Mouse (Mus musculus) CH12.LX (cell line): Measurements from ENCODE around the gene Ms4a8a. TPM values are rescaled to one million over a fixed set of nuclear protein-coding genes. Genes with fewer than 3 reads are reported as not detected.

ENCODE experiments used
- DNase-seq: peaks from one replicate; pipeline ENCODE4 v3.0.0-alpha.2; 2013; ENCODE audit errors: extremely low read depth
- H3K27ac ChIP-seq: 2 replicates; pipeline ENCODE4 v1.5.1; 2012; ENCODE audit warnings: low read depth, mild to moderate bottlenecking, control low read depth, moderate library complexity; ENCODE audit not compliant: insufficient read depth
- H3K27me3 ChIP-seq: replicated peaks from 2 replicates; pipeline ENCODE3; 2012; ENCODE audit warnings: inconsistent platforms
- H3K36me3 ChIP-seq, 2 experiments: replicated peaks in 1 of 2; 2 replicates each; pipeline versions ENCODE3 to v1.6.1; 2012; ENCODE audit warnings: inconsistent platforms in 1 of 2, low read length in 1 of 2, mild to moderate bottlenecking in 1 of 2, mixed read lengths in 1 of 2, moderate library complexity in 1 of 2; ENCODE audit not compliant: control insufficient read depth in 1 of 2, insufficient read depth in 1 of 2
- H3K4me1 ChIP-seq, 2 experiments: 2 replicates each; pipeline ENCODE4 v1.6.1; 2012; ENCODE audit warnings: inconsistent platforms in 1 of 2, moderate library complexity in 1 of 2; ENCODE audit not compliant: insufficient read depth in 2 of 2, control insufficient read depth in 1 of 2
- H3K4me2 ChIP-seq: 2 replicates; pipeline ENCODE4 v1.6.1; 2012; ENCODE audit warnings: low read depth, mild to moderate bottlenecking, control low read depth; ENCODE audit not compliant: poor library complexity, insufficient read depth, severe bottlenecking
- H3K4me3 ChIP-seq, 3 experiments: fragments of 150-350 bp in 1 of 3; sonication (generic) in 1 of 3; replicated peaks in 1 of 3; 2 replicates each; pipeline versions ENCODE3 to v1.5.1; 2011 to 2012; ENCODE audit warnings: low read depth in 2 of 3, low read length in 2 of 3, mild to moderate bottlenecking in 2 of 3, moderate library complexity in 2 of 3, control low read depth in 1 of 3, improper control_type of control experiment in 1 of 3, inconsistent platforms in 1 of 3, mixed read lengths in 1 of 3; ENCODE audit not compliant: poor library complexity in 1 of 3
- H3K79me2 ChIP-seq: replicated peaks from 2 replicates; pipeline ENCODE4 v1.6.1; 2012; ENCODE audit warnings: mild to moderate bottlenecking, moderate library complexity; ENCODE audit not compliant: control insufficient read depth, poor library complexity, insufficient read depth, severe bottlenecking; ENCODE audit errors: extremely low read depth
- H3K9ac ChIP-seq: 2 replicates; pipeline ENCODE4 v1.6.1; 2012; ENCODE audit warnings: low read depth, mild to moderate bottlenecking, control low read depth, moderate library complexity; ENCODE audit not compliant: insufficient read depth
- H3K9me3 ChIP-seq: replicated peaks from 2 replicates; pipeline ENCODE3; 2012; ENCODE audit warnings: low read length, inconsistent platforms, mixed read lengths
- BHLHE40 ChIP-seq: IDR thresholded peaks from 2 replicates; pipeline ENCODE4 v1.6.1; 2011; ENCODE audit warnings: mild to moderate bottlenecking, low read depth, low read length, improper control_type of control experiment
- CHD1 ChIP-seq: IDR thresholded peaks from 2 replicates; pipeline ENCODE4 v1.6.1; 2012; ENCODE audit warnings: low read depth, low read length, improper control_type of control experiment, inconsistent platforms
- ELF1 ChIP-seq: IDR thresholded peaks from 2 replicates; pipeline ENCODE4 v1.6.1; 2014; ENCODE audit warnings: low read depth, mild to moderate bottlenecking, inconsistent platforms, low read length, improper control_type of control experiment
- EP300 ChIP-seq: IDR thresholded peaks from 2 replicates; pipeline ENCODE4 v1.6.1; 2011; ENCODE audit warnings: low read length, improper control_type of control experiment
- GABPA ChIP-seq: IDR thresholded peaks from 2 replicates; pipeline ENCODE4 v1.6.1; 2012; ENCODE audit warnings: low read depth, low read length, improper control_type of control experiment, inconsistent platforms; ENCODE audit not compliant: insufficient replicate concordance
- HCFC1 ChIP-seq: IDR thresholded peaks from 2 replicates; pipeline ENCODE4 v1.6.1; 2012; ENCODE audit warnings: low read depth, mild to moderate bottlenecking, inconsistent platforms, low read length, improper control_type of control experiment
- JUND ChIP-seq: conservative IDR thresholded peaks from 2 replicates; pipeline ENCODE4 v1.6.1; 2011; ENCODE audit warnings: low read depth, low read length, improper control_type of control experiment
- MAZ ChIP-seq: IDR thresholded peaks from 2 replicates; pipeline ENCODE4 v1.6.1; 2012; ENCODE audit warnings: low read depth, mild to moderate bottlenecking, inconsistent platforms, low read length, improper control_type of control experiment, moderate library complexity
- MEF2A ChIP-seq: IDR thresholded peaks from 2 replicates; pipeline ENCODE4 v1.6.1; 2014; ENCODE audit warnings: low read depth, mild to moderate bottlenecking, inconsistent platforms, low read length, improper control_type of control experiment, borderline replicate concordance
- PAX5 ChIP-seq: IDR thresholded peaks from 2 replicates; pipeline ENCODE4 v1.6.1; 2012; ENCODE audit warnings: low read length, inconsistent platforms, mixed read lengths
- POLR2A ChIP-seq: IDR thresholded peaks from 2 replicates; pipeline ENCODE4 v1.6.1; 2011; ENCODE audit warnings: low read depth, mild to moderate bottlenecking, improper control_type of control experiment, low read length
- RAD21 ChIP-seq: IDR thresholded peaks from 2 replicates; pipeline ENCODE4 v1.6.1; 2011; ENCODE audit warnings: low read depth, mild to moderate bottlenecking, low read length, improper control_type of control experiment, moderate library complexity
- SIN3A ChIP-seq: IDR thresholded peaks from 2 replicates; pipeline ENCODE4 v1.6.1; 2012; ENCODE audit warnings: low read length, improper control_type of control experiment, inconsistent platforms
- SMC3 ChIP-seq: IDR thresholded peaks from 2 replicates; pipeline ENCODE4 v1.6.1; 2011; ENCODE audit warnings: low read depth, low read length, improper control_type of control experiment
- TBP ChIP-seq: conservative IDR thresholded peaks from 2 replicates; pipeline ENCODE4 v1.6.1; 2011; ENCODE audit warnings: low read depth, low read length, improper control_type of control experiment
- TCF12 ChIP-seq: IDR thresholded peaks from 2 replicates; pipeline ENCODE4 v1.6.1; 2014; ENCODE audit warnings: low read depth, mild to moderate bottlenecking, inconsistent platforms, low read length, improper control_type of control experiment
- USF2 ChIP-seq: conservative IDR thresholded peaks from 2 replicates; pipeline ENCODE4 v1.6.1; 2011; ENCODE audit warnings: low read depth, low read length, improper control_type of control experiment
- ZC3H11A ChIP-seq: IDR thresholded peaks from 2 replicates; pipeline ENCODE4 v1.6.1; 2012; ENCODE audit warnings: low read depth, mild to moderate bottlenecking, inconsistent platforms, low read length, improper control_type of control experiment
- ZMIZ1 ChIP-seq: IDR thresholded peaks from 2 replicates; pipeline ENCODE4 v1.6.1; 2012; ENCODE audit warnings: low read depth, mild to moderate bottlenecking, inconsistent platforms, low read length, improper control_type of control experiment
- ZNF384 ChIP-seq: IDR thresholded peaks from 2 replicates; pipeline ENCODE4 v1.6.1; 2012; ENCODE audit warnings: low read depth, low read length, improper control_type of control experiment, inconsistent platforms
- dilution Hi-C: fragments of 300-500 bp; cut with MboI; formaldehyde crosslinking; loops from 2 replicates; pipeline ENCODE4 v1.14.3; 2020; ENCODE audit warnings: low sequenced_read_pairs; ENCODE audit not compliant: extremely low pct_unique_long_range_greater_than_20kb, extremely low pct_ligation_motif_present
- in situ Hi-C: fragments of 300-500 bp; cut with MboI; formaldehyde crosslinking; loops from 3 replicates; pipeline ENCODE4 v1.14.3; 2019; ENCODE audit warnings: low sequenced_read_pairs, low pct_ligation_motif_present, low pct_unique_long_range_greater_than_20kb, mixed read lengths
- polyA plus RNA-seq: library from polyadenylated mRNA; unstranded; fragments of >175 nt; gene quantifications from 2 replicates; pipeline ENCODE4 v1.2.1, GENCODE M21; 2012; ENCODE audit warnings: low read depth; ENCODE audit not compliant: insufficient read length
- total RNA-seq, 2 experiments: library from RNA; depleted of rRNA; stranded (reverse); fragments of 300-350 nt in 1 of 2; fragments of >200 nt in 1 of 2; gene quantifications; 2 replicates each; pipeline ENCODE4 v1.2.3; 2012 to 2014

Ms4a8a gene
- total and polyA plus RNA-seq, 3 experiments = not detected

- TF ChIP-seq BHLHE40 (0 out of 2 replicates have a peak, but pooled peaks have one; percentile 12), SMC3 (peak; percentile 76), USF2 (no peak)
Measured at GRCm38 (mm10) chr19:11044996-11045711, 35.7 kb downstream of the Ms4a8a start (continued).

GRCm38 (mm10) chr19:11044671-11044995, 36.3 kb downstream of the Ms4a8a start:
- no peaks in the 10 kb centered on the region for H3K27me3 ChIP-seq
- peaks cover 2 to 23% of the 10 kb centered on the region in 2 experiments; a peak in 2 of 4 replicates for H3K4me1 ChIP-seq
- peak overlapping the region in 1 of 3 experiments; percentile 35 for H3K4me3 ChIP-seq
- no peak for DNase-seq
- no peak overlapping the region for H3K27ac ChIP-seq
- peak overlapping the region; percentile 93 for H3K4me2 ChIP-seq
- in situ Hi-C loops = loop anchor here (25.0 kb wide), 1 partner anchor 568 kb away; the partner anchor contains the start of genes Ms4a2 and Ms4a6d
- no peaks in the 10 kb centered on the region for H3K9me3 ChIP-seq
- peak overlapping the region; percentile 60; the same call in 1 of the 2 replicates for H3K9ac ChIP-seq
- TF ChIP-seq PAX5 (no peak), ZNF384 (no peak), ZC3H11A (no peak), MEF2A (no peak), ELF1 (no peak), TCF12 (no peak), ZMIZ1 (no peak), TBP (no peak), SIN3A (no peak), USF2 (no peak), EP300 (no peak), GABPA (no peak), RAD21 (no peak), SMC3 (no peak), JUND (no peak), HCFC1 (no peak), MAZ (no peak), CHD1 (no peak), BHLHE40 (no peak), POLR2A (no peak)
- H3K36me3 ChIP-seq = no peaks in the 10 kb centered on the region
- H3K79me2 ChIP-seq = no peaks in the 10 kb centered on the region
- dilution Hi-C loops = no loop called here
